Mouse (Mus musculus) right cerebral cortex, adult 2 months (tissue): ENCODE data around the gene Agbl2.

Experiments used
- DNase-seq, 2 experiments: peaks; one replicate each; pipeline ENCODE4 v3.0.0; 2021 to 2022; ENCODE audit warnings: low spot score in 2 of 2

The Agbl2 gene

DNA sequence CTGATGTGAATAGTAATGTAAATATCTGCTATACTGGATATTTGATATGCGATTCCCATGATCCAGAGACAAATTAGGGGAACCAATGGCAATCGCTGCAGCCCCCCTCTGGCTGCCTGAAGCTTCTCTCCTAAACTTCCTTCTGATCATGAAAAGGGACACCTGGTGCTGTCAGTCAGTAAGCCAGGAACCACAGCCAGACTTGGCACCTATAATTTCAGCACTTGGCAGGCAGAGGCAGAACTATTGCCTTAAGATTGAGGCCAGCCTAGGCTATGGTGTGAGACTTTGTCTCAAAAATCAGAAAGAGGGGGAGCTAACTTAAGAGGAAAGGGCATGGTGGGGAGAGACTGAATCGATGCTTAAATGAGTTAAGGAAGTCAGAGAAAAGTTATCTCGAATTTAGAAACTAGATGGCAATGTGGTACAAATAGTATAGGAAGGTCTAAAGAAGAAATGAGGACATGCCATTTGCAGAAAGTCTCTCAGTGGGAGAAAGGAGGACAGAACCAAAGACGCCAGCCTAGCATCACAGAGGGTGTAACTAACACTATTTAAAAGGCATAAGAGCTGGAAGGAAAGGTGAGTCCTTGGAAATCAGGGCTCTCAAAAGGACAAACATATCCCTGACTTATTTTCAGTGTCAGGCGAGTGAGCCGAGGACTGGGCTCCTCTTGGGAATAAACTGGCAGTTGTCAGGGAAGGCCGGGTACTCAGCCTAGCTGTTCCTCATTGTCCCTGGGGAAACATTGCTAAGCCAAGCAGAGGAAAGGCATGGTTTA is 88.8 kb downstream of the Agbl2 start:
- peak in 1 of 2 experiments; percentile 41 for DNase-seq

DNA sequence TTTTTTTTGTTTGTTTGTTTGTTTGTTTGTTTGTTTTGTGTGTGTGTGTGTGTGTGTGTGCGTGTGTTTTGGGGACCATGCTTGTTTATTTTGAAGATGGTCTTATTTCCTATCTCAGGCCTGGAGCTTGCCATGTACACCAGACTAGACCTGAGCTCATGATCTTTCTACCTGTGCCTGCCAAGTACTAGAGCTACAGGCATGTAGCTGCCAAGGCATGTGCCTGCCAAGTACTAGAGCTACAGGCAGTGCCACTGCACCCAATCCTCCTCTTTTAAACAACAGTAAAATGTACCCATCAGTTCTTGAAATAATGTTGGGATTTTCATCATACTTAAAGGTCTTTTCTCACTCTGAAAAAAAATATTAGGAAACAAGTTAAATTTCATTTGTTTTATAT is 91.5 kb downstream of the Agbl2 start:
- DNase-seq, result no peak

GRCm38 (mm10) chr2:90875239-90875638 is 92.7 kb downstream of the Agbl2 start:
- DNase-seq, result no peak

- no peak for DNase-seq
Measured at GRCm38 (mm10) chr2:90877584-90878259, 95.2 kb downstream of the Agbl2 start.

DNA sequence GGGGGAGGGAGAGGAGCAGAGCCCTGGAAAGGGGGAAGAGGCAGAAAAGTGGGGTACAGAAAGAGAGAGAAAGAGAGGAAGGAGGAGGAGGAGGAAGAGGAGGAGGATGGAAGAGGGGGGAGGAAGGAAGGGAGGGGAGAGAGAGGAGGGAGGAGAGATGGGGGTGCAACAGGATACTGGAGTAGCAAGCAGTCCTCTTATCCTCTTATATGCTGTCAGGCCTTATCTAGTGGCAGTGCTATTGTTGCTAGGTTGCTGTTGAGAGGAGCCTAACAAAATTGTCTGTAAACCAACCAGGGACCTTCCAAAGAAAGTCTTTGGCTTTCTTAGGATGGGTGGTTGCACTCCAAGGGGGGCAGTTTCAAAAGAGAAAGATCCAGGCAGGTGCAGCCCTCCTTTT is 96.9 kb downstream of the Agbl2 start:
- DNase-seq, result no peak

DNA sequence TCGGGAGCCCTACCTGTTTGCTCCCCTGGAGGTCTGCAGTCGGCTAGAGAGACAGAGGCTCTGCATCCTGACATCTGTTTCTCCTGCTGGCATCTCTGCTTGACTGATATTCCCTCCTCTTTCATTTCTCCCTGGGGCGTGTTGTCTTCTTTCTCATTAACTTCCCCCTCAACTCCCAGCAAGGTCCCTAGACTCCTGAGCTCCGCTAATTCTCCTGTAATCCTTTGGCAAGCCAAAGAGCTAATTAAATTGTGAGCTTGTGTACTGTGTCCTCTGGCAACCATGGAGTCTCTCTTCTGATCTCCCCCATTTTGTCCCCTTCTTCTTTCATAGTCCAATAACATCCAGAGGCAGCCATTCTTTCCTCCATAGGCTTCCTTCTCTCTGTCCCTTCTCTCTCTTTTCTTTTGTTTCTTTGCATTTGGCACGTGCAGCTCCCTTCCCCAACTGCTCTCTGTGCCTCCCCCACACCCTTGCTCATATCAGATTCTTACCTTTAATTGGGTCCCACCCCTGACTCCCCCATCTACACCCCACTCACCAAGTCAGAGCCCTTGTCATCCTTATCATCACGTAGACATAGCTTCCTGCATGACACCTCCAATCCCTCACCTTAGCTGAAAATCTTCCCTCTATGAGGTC is 97.7 kb downstream of the Agbl2 start:
- no peak for DNase-seq

- DNase-seq, result no peak
Measured at GRCm38 (mm10) chr2:90881824-90882223, 99.3 kb downstream of the Agbl2 start.
